Mouse (Mus musculus): ENCODE results near the gene Ccl24. TPM values are rescaled to one million over a fixed set of nuclear protein-coding genes. Genes with fewer than 3 reads are reported as not detected.

Gene Ccl24
- polyA plus RNA-seq, 1 experiment from 2014 or later = 1.5 TPM

- Histone ChIP-seq H3K4me2 (ENCODE audit: low read length) (no peak overlapping the region), H3K4me3 (replicated peaks; ENCODE audit: low read length) (no peak overlapping the region), H3K27me3 (replicated peaks; ENCODE audit: control insufficient read depth, insufficient read depth, low read length) (no peaks in the 10 kb centered on the region), H3K4me1 (replicated peaks; ENCODE audit: control insufficient read depth, insufficient read depth, low read length) (no peaks in the 10 kb centered on the region), H3K9me3 (ENCODE audit: control insufficient read depth, low read length) (no peaks in the 10 kb centered on the region), H3K9ac (replicated peaks; ENCODE audit: low read depth, low read length) (no peak overlapping the region), H3K36me3 (ENCODE audit: control insufficient read depth, insufficient read depth) (no peaks in the 10 kb centered on the region), H3K27ac (ENCODE audit: low read length) (no peak overlapping the region)
- WGBS = 79% methylated on average over 10 of the region's 10 CpGs
- no peak for ATAC-seq
Observed at GRCm38 (mm10) chr5:135533431-135533830, 39.4 kb downstream of the Ccl24 start.

DNA sequence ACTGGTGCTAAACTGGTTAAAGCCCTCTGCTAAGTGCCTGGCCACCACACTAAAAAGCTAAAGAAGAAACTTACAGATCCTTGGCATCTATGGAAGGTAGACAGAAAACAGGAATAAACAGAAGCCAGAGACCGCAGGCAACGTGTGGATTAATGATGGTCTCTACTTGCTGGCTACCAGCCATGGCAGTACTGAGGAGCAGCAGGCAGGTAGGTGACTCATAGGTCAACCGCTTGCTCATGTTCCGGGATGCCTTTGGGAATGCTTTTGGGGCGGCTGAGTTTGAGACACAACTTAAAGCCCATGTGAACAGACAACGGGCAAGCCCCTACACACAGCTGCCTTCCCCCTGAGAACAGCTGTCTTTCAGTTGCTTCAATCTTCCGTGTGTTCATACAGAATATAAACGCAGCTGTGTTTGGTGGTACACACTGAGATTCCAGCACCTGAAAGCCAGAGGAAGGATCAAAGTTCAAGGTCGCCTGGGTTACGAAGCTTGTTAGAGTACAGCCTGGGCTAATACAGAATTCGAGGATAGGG, 41.5 kb downstream of the Ccl24 start:
- H3K27ac ChIP-seq (ENCODE audit: low read length) = no peak overlapping the region
- no peaks in the 10 kb centered on the region for H3K9me3 ChIP-seq (ENCODE audit: control insufficient read depth, low read length)
- no peak for ATAC-seq
- H3K4me1 ChIP-seq (replicated peaks; ENCODE audit: control insufficient read depth, insufficient read depth, low read length) = no peaks in the 10 kb centered on the region
- no peak overlapping the region for H3K4me2 ChIP-seq (ENCODE audit: low read length)
- 83% methylated on average over 11 of the region's 11 CpGs for WGBS
- no peaks in the 10 kb centered on the region for H3K36me3 ChIP-seq (ENCODE audit: control insufficient read depth, insufficient read depth)
- H3K4me3 ChIP-seq (replicated peaks; ENCODE audit: low read length) = no peak overlapping the region
- H3K9ac ChIP-seq (replicated peaks; ENCODE audit: low read depth, low read length) = no peak overlapping the region
- no peaks in the 10 kb centered on the region for H3K27me3 ChIP-seq (replicated peaks; ENCODE audit: control insufficient read depth, insufficient read depth, low read length)

GRCm38 (mm10) chr5:135529964-135530363, 42.9 kb downstream of the Ccl24 start:
- Histone ChIP-seq H3K27ac (ENCODE audit: low read length) (no peak overlapping the region), H3K4me2 (ENCODE audit: low read length) (no peak overlapping the region), H3K27me3 (replicated peaks; ENCODE audit: control insufficient read depth, insufficient read depth, low read length) (no peaks in the 10 kb centered on the region), H3K4me3 (replicated peaks; ENCODE audit: low read length) (no peak overlapping the region), H3K36me3 (ENCODE audit: control insufficient read depth, insufficient read depth) (no peaks in the 10 kb centered on the region), H3K9ac (replicated peaks; ENCODE audit: low read depth, low read length) (no peak overlapping the region), H3K9me3 (ENCODE audit: control insufficient read depth, low read length) (no peaks in the 10 kb centered on the region), H3K4me1 (replicated peaks; ENCODE audit: control insufficient read depth, insufficient read depth, low read length) (no peaks in the 10 kb centered on the region)
- WGBS = 90% methylated on average over 2 of the region's 2 CpGs
- no peak for ATAC-seq

DNA sequence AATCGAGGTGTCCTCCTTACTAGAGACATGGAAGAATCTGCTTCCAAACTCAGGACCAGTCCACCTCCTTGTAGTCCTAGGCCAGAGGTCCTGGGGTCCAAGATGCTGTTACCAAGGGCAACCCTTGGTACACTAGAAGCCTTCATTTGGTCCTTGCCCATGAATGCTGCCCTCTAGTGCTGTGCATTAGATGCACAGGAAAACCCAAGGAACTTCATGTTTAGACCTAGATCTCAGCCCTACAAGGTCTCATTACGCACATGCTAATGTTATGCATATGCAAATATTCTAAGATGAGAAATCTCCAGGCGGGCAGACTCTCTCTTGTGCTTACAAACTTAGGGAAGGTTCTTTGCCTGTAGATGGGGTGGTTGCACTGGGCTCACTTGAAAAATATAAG, 43.5 kb downstream of the Ccl24 start:
- H3K9me3 ChIP-seq (ENCODE audit: control insufficient read depth, low read length) = no peaks in the 10 kb centered on the region

GRCm38 (mm10) chr5:135527986-135528385, 44.9 kb downstream of the Ccl24 start:
- Histone ChIP-seq H3K27me3 (replicated peaks; ENCODE audit: control insufficient read depth, insufficient read depth, low read length) (no peaks in the 10 kb centered on the region), H3K27ac (ENCODE audit: low read length) (no peak overlapping the region), H3K4me1 (replicated peaks; ENCODE audit: control insufficient read depth, insufficient read depth, low read length) (peaks cover 4% of the 10 kb centered on the region; the same call in 1 of the 2 replicates), H3K4me3 (replicated peaks; ENCODE audit: low read length) (no peak overlapping the region), H3K4me2 (ENCODE audit: low read length) (no peak overlapping the region), H3K36me3 (ENCODE audit: control insufficient read depth, insufficient read depth) (no peaks in the 10 kb centered on the region), H3K9ac (replicated peaks; ENCODE audit: low read depth, low read length) (no peak overlapping the region), H3K9me3 (ENCODE audit: control insufficient read depth, low read length) (no peaks in the 10 kb centered on the region)
- ATAC-seq = no peak
- 52% methylated on average over 7 of the region's 7 CpGs for WGBS

More for the DNA sequence above, 43.5 kb downstream of the Ccl24 start:
- ATAC-seq = no peak
- Histone ChIP-seq H3K4me2 (ENCODE audit: low read length) (no peak overlapping the region), H3K9ac (replicated peaks; ENCODE audit: low read depth, low read length) (no peak overlapping the region), H3K27ac (ENCODE audit: low read length) (no peak overlapping the region), H3K4me1 (replicated peaks; ENCODE audit: control insufficient read depth, insufficient read depth, low read length) (peaks cover 3% of the 10 kb centered on the region; the same call in 1 of the 2 replicates), H3K36me3 (ENCODE audit: control insufficient read depth, insufficient read depth) (no peaks in the 10 kb centered on the region), H3K4me3 (replicated peaks; ENCODE audit: low read length) (no peak overlapping the region), H3K27me3 (replicated peaks; ENCODE audit: control insufficient read depth, insufficient read depth, low read length) (no peaks in the 10 kb centered on the region)
- WGBS = 69% methylated on average over 3 of the region's 3 CpGs

DNA sequence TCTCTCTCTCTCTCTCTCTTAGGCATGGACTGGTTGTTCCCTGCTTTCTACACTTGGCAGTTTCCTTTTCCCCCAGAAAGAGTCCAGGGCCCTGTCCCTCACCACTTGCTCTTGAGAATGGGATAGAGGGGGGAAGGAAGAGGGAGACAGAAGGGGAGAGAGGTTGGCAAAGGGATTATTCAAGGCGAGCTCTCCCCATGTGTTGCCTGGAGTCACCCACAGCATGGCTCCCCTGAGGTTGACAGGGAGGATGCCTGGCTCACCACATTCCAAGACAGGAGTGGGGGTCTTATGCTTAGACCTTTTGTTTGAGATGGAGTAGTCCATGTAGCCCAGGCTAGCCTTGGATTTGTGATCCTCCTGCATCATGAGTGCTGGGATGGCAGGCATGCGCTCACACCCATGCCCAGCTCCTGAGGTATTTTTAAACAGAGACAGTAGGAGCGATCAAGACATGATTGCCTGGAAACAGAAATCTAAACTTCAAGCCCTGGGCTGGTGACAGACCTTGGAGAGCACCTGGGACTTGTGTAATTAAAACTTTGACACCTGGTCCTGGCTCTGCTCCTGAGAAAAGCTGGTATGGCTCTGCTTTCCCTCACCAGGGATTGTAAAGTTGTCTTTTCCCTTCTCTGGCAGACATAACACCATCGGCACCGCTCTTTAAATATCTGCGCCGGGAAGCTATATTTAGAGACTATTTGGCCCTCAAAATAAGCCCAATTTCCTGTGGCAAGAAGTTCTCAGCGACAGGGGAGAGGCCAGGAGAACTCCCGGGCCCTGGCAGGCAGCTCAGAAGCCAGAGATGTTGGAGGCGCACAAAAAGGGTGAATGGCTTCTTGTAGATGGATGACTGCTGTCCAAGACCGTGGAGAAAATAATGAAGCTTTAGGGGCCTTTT, 47.9 kb downstream of the Ccl24 start:
- Histone ChIP-seq H3K4me3 (replicated peaks; ENCODE audit: low read length) (no peak overlapping the region), H3K4me1 (replicated peaks; ENCODE audit: control insufficient read depth, insufficient read depth, low read length) (peaks cover 4% of the 10 kb centered on the region; the same call in 1 of the 2 replicates), H3K27ac (ENCODE audit: low read length) (no peak overlapping the region), H3K4me2 (ENCODE audit: low read length) (no peak overlapping the region), H3K36me3 (ENCODE audit: control insufficient read depth, insufficient read depth) (no peaks in the 10 kb centered on the region), H3K27me3 (replicated peaks; ENCODE audit: control insufficient read depth, insufficient read depth, low read length) (no peaks in the 10 kb centered on the region), H3K9me3 (ENCODE audit: control insufficient read depth, low read length) (no peaks in the 10 kb centered on the region), H3K9ac (replicated peaks; ENCODE audit: low read depth, low read length) (no peak overlapping the region)
- no peak for ATAC-seq
- WGBS = 80% methylated on average over 11 of the region's 11 CpGs

DNA sequence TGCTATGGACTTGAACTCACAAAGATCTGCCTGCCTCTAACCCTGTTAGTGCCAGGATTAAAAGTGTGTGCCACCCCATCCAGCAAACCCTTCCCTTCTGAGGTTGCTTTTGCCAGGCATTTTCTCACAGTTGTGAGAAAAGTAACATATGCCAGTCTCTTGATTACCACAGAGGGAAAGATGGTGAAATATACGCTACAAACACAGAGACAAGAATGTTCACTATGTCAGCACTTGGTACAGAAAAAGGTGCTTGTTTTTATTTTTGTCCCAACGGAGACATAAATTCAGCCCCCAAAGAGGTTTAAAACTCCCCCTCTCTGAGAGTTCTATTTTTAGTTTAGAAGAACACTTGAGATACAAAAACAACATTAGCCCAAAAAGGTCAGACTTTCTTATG, 48.8 kb downstream of the Ccl24 start:
- Histone ChIP-seq H3K4me2 (ENCODE audit: low read length) (no peak overlapping the region), H3K27me3 (replicated peaks; ENCODE audit: control insufficient read depth, insufficient read depth, low read length) (no peaks in the 10 kb centered on the region), H3K4me3 (replicated peaks; ENCODE audit: low read length) (no peak overlapping the region), H3K9ac (replicated peaks; ENCODE audit: low read depth, low read length) (no peak overlapping the region), H3K27ac (ENCODE audit: low read length) (no peak overlapping the region), H3K9me3 (ENCODE audit: control insufficient read depth, low read length) (no peaks in the 10 kb centered on the region), H3K36me3 (ENCODE audit: control insufficient read depth, insufficient read depth) (no peaks in the 10 kb centered on the region), H3K4me1 (replicated peaks; ENCODE audit: control insufficient read depth, insufficient read depth, low read length) (peaks cover 4% of the 10 kb centered on the region; the same call in 1 of the 2 replicates)
- ATAC-seq = no peak
- 73% methylated on average over 2 of the region's 2 CpGs for WGBS

DNA sequence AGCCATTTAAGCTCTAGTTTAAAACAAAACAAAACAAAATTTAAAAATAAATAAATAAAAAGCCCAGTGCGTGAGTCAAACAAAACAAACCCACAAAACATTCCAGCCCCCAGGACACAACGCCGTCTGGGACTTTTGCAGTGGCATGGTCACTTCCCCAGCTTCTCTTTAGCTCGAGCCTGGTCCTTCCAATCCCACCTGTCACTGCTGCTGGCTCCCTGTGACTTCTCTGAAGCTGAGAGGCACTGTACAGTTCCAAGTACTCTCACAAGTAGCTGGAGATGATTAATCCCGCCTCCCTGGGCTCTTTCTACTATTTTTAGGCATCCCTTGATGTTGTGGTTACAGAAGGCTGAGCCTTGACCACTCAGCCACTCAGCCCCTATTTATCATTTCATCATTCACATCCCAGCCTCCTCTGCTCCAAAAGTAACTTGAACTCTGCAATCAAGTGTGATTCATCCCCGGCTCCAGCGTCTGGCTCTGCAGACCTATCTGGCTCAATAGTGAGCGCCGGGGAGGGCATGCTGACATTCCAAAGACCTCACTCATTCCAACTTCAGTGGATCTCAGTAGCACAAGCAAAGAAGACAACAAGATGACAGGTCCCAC, 50.6 kb downstream of the Ccl24 start:
- 85% methylated on average over 9 of the region's 9 CpGs for WGBS
- no peaks in the 10 kb centered on the region for H3K9me3 ChIP-seq (ENCODE audit: control insufficient read depth, low read length)
- H3K27ac ChIP-seq (ENCODE audit: low read length) = no peak overlapping the region
- no peak overlapping the region for H3K4me3 ChIP-seq (replicated peaks; ENCODE audit: low read length)
- H3K9ac ChIP-seq (replicated peaks; ENCODE audit: low read depth, low read length) = no peak overlapping the region
- H3K36me3 ChIP-seq (ENCODE audit: control insufficient read depth, insufficient read depth) = no peaks in the 10 kb centered on the region
- no peaks in the 10 kb centered on the region for H3K27me3 ChIP-seq (replicated peaks; ENCODE audit: control insufficient read depth, insufficient read depth, low read length)
- H3K4me2 ChIP-seq (ENCODE audit: low read length) = no peak overlapping the region
- no peak for ATAC-seq
- peaks cover 6% of the 10 kb centered on the region for H3K4me1 ChIP-seq (replicated peaks; ENCODE audit: control insufficient read depth, insufficient read depth, low read length)

Measured in forebrain, embryonic 16.5 days (tissue).